Mouse (Mus musculus) liver, embryonic 12.5 days (tissue): ENCODE results near the gene Kmt2b. TPM values are rescaled to one million over a fixed set of nuclear protein-coding genes. Genes with fewer than 3 reads are reported as not detected.
A peak's percentile ranks its signal among the peaks of the same experiment; 100 is the strongest.

Source experiments
- ATAC-seq: fragments of 200-750 bp; cut with Nextera tagmentation; 2 replicates; pipeline ENCODE4 v1.8.0; 2017; ENCODE audit warnings: moderate number of reproducible peaks, mild to moderate bottlenecking, moderate library complexity
- H3K27ac ChIP-seq: fragments of 300-500 bp; sonication (generic); 2 replicates; pipeline ENCODE4 v1.5.1; 2016; ENCODE audit warnings: mild to moderate bottlenecking
- H3K27me3 ChIP-seq: fragments of 300-500 bp; sonication (generic); replicated peaks from 2 replicates; pipeline ENCODE4 v1.6.1; 2016; ENCODE audit warnings: mild to moderate bottlenecking, moderate library complexity
- H3K36me3 ChIP-seq: fragments of 300-500 bp; sonication (generic); 2 replicates; pipeline ENCODE4 v1.6.1; 2016; ENCODE audit warnings: mild to moderate bottlenecking, moderate library complexity
- H3K4me1 ChIP-seq: fragments of 300-500 bp; sonication (generic); 2 replicates; pipeline ENCODE4 v1.6.1; 2016
- H3K4me2 ChIP-seq: fragments of 300-500 bp; sonication (generic); 2 replicates; pipeline ENCODE4 v1.6.1; 2016; ENCODE audit warnings: mild to moderate bottlenecking, moderate library complexity
- H3K4me3 ChIP-seq: fragments of 300-500 bp; sonication (generic); 2 replicates; pipeline ENCODE4 v1.5.1; 2016; ENCODE audit warnings: mild to moderate bottlenecking, moderate library complexity
- H3K9ac ChIP-seq: fragments of 300-500 bp; sonication (generic); 2 replicates; pipeline ENCODE4 v1.6.1; 2016; ENCODE audit warnings: mild to moderate bottlenecking, moderate library complexity
- H3K9me3 ChIP-seq: fragments of 300-500 bp; sonication (generic); replicated peaks from 2 replicates; pipeline ENCODE4 v1.6.1; 2016; ENCODE audit warnings: mild to moderate bottlenecking, moderate library complexity
- WGBS: fragments of 180-500 bp; shearing (Covaris S2); methylation state at CpG from one replicate; pipeline ENCODE4 v1.1.7; 2016; ENCODE audit not compliant: insufficient replicate concordance; 5-methylcytosine and 5-hydroxymethylcytosine counted together
- polyA plus RNA-seq: library from polyadenylated mRNA; unstranded; fragments of >200 nt; fragmentation: Nextera tagmentation; extraction: Ambion mirVana; gene quantifications from 2 replicates; pipeline ENCODE4 v1.2.1, GENCODE M21; 2016

The Kmt2b gene
- polyA plus RNA-seq, 1 experiment from 2014 or later = 4.9 TPM

DNA sequence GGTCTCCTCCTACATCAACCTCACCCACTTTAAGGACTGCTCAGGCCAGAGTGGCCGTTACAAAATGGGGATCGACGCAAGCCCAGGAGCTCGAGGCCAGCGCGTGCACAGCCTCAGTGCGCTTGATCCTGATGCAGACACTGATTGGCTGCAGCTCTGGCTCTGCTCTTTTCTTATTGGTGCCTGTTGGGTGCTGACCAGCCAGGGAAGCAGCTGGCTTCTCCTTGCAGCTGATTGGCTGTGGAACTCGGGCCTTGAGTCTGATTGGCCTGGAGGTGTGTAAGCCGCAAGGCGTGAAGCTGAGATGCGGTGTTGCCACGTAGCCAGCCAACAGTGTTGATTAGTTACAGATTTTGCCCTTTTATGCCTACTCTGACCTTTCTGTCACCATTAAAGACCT lies 10.3 kb upstream of the Kmt2b start, which contains the start of gene Zbtb32:
TSS of gene Zbtb32 (minus strand) at position 124 of the 400 bp plus-strand sequence.
- H3K9ac ChIP-seq = peak within 1 kb of the TSS; percentile 40; the same call in 1 of the 2 replicates

DNA sequence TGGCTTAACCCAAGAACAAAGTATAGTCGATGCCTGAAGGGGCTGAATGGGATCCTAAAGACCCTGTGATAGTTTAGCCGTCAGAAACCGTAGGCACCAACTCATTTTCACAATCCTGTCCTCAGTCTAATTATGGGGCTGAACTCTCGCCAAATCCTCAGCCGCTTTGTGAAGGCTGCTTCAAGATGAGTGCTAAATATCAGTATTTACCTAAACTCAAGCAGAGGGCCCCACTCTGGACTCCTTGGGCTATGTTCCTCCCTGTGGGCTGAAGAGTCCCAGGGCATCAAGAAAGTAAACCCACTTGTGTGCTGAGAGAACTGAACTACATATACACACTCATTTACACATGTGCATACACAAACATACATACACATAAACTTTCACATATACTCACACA lies 8.3 kb upstream of the Kmt2b start:
- no peak overlapping the region for H3K27ac ChIP-seq
- H3K36me3 ChIP-seq = no peaks in the 10 kb centered on the region
- WGBS = 68% methylated on average over 5 of the region's 5 CpGs
- H3K9me3 ChIP-seq = no peaks in the 10 kb centered on the region
- H3K27me3 ChIP-seq = 0 out of 2 replicates have a peak, but pooled peaks cover 13% of the 10 kb centered on the region
- no peak overlapping the region for H3K4me2 ChIP-seq
- H3K9ac ChIP-seq = no peak overlapping the region
- H3K4me1 ChIP-seq = peaks cover 34% of the 10 kb centered on the region
- H3K4me3 ChIP-seq = no peak overlapping the region
- ATAC-seq = no peak

More for the DNA sequence above, 10.3 kb upstream of the Kmt2b start, which contains the start of gene Zbtb32:
- no peak for ATAC-seq
- Histone ChIP-seq H3K36me3 (no peaks in the 10 kb centered on the region), H3K27ac (no peak within 1 kb of the TSS), H3K4me3 (no peak within 1 kb of the TSS), H3K27me3 (0 out of 2 replicates have a peak, but pooled peaks cover 13% of the 10 kb centered on the region), H3K4me1 (peaks cover 32% of the 10 kb centered on the region), H3K4me2 (peak within 1 kb of the TSS; percentile 55), H3K9me3 (no peaks in the 10 kb centered on the region)
- 88% methylated on average over 12 of the region's 12 CpGs for WGBS

DNA sequence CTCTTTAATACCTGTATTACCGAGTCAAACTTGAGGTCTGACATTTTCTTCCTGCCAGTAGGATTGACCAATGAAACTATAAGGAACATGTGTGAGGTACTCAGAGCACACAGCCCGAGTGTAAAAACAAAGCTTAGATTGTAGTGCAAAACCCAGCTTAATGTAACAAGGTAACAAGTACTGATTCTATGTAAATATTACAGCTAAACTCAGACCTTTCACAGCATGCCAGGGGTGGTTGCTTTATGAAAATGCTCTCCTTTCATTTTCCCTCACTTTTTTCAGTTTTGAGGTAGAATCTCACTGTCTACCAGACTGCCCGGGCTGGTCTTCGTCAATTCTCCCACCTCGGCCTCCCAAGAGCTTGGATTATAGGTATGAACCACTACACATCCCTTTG lies 7.6 kb upstream of the Kmt2b start:
- WGBS = 63% methylated on average over 5 of the region's 5 CpGs
- no peaks in the 10 kb centered on the region for H3K9me3 ChIP-seq
- H3K4me3 ChIP-seq = no peak overlapping the region
- 0 out of 2 replicates have a peak, but pooled peaks cover 13% of the 10 kb centered on the region for H3K27me3 ChIP-seq
- ATAC-seq = no peak
- H3K9ac ChIP-seq = no peak overlapping the region
- H3K4me2 ChIP-seq = no peak overlapping the region
- H3K36me3 ChIP-seq = no peaks in the 10 kb centered on the region
- H3K4me1 ChIP-seq = peaks cover 34% of the 10 kb centered on the region
- no peak overlapping the region for H3K27ac ChIP-seq

GRCm38 (mm10) chr7:30594510-30595024 lies 6.0 kb upstream of the Kmt2b start:
- H3K4me1 ChIP-seq = peaks cover 30% of the 10 kb centered on the region
- WGBS = 43% methylated on average over 4 of the region's 4 CpGs
- no peak overlapping the region for H3K4me3 ChIP-seq
- H3K9ac ChIP-seq = no peak overlapping the region
- peak overlapping the region; percentile 27; the same call in 1 of the 2 replicates for H3K4me2 ChIP-seq
- H3K27ac ChIP-seq = no peak overlapping the region
- ATAC-seq = no peak
- H3K36me3 ChIP-seq = no peaks in the 10 kb centered on the region
- no peaks in the 10 kb centered on the region for H3K9me3 ChIP-seq
- 0 out of 2 replicates have a peak, but pooled peaks cover 13% of the 10 kb centered on the region for H3K27me3 ChIP-seq

DNA sequence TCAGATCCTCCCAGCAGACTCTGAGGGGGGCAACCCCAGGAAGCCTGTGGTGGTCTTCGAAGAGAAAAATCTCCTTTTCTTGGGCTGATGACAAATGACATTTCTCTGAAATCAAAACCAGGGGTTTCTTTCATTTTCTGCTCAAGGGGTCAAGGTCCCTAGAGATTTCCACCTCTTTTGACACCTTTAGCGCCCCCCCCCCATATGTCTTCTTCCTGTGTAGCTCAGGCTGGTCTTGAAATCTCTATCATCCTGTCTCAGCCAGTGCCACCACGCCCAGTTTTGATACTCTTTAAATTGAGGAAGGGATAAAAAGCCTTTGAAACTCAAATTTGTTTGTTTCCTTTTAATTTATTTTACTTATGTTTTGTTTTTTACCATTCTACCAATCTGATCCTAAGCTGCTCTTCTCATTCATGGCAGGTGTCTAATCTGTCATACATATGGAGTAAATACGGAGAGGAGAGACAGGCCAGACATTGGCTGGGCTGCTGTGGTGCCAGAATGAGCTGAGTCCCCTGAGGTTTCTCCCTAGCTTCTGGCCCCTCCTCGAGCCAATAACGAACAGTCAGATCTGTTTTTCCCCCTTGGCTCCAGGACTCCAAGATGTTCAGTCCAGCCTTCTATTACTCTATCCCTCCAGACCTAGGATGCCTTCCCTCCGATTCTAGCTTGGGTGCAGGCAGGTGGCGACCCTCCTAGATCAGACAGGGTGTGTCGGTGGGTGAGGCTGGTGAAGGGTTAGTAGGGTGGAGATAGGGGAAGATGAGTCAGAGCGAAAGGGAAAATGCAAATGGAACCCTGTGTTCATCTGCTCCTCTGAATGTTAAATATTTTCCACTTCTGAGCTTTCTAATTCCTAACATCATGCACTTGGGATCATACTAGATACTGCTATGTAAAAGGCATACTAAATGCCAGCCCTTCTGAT lies 5.3 kb upstream of the Kmt2b start:
- WGBS = 58% methylated on average over 10 of the region's 10 CpGs
- peak overlapping the region; percentile 27; the same call in 1 of the 2 replicates for H3K4me2 ChIP-seq
- peaks cover 29% of the 10 kb centered on the region for H3K4me1 ChIP-seq

GRCm38 (mm10) chr7:30592772-30593423 lies 4.4 kb upstream of the Kmt2b start:
- Histone ChIP-seq H3K4me3 (no peak overlapping the region), H3K4me1 (peaks cover 29% of the 10 kb centered on the region), H3K9me3 (no peaks in the 10 kb centered on the region), H3K27ac (no peak overlapping the region), H3K27me3 (0 out of 2 replicates have a peak, but pooled peaks cover 13% of the 10 kb centered on the region), H3K36me3 (no peaks in the 10 kb centered on the region), H3K9ac (no peak overlapping the region), H3K4me2 (no peak overlapping the region)
- WGBS = 45% methylated on average over 5 of the region's 5 CpGs
- no peak for ATAC-seq

More for the DNA sequence above, 5.3 kb upstream of the Kmt2b start:
- Histone ChIP-seq H3K27ac (no peak overlapping the region), H3K36me3 (no peaks in the 10 kb centered on the region), H3K9ac (no peak overlapping the region; the same call in 1 of the 2 replicates), H3K27me3 (0 out of 2 replicates have a peak, but pooled peaks cover 13% of the 10 kb centered on the region), H3K9me3 (no peaks in the 10 kb centered on the region), H3K4me3 (no peak overlapping the region)
- no peak for ATAC-seq

DNA sequence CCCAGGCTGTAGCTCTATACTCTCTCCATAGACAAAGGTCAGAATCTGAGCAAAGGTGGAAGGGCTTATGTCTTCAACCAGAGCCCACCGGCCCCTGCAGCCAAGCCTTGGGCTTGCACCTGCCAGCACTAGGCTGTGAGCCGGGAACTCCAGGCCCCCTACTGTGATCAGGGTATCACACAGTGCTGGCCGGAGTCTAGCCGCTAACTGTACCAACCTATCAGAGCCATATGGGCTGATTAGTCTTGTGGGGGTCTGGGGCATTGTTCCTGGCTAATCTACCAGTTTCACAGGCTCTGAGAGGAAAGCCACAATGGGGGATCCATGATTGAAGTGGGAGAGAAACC lies 3.1 kb upstream of the Kmt2b start:
- ATAC-seq = no peak
- no peaks in the 10 kb centered on the region for H3K9me3 ChIP-seq
- H3K4me3 ChIP-seq = no peak overlapping the region
- no peak overlapping the region for H3K27ac ChIP-seq
- 0 out of 2 replicates have a peak, but pooled peaks cover 5% of the 10 kb centered on the region for H3K27me3 ChIP-seq
- no peak overlapping the region for H3K4me2 ChIP-seq
- WGBS = 69% methylated on average over 4 of the region's 4 CpGs
- peaks cover 40% of the 10 kb centered on the region for H3K4me1 ChIP-seq
- no peak overlapping the region for H3K9ac ChIP-seq
- peaks cover 4% of the 10 kb centered on the region for H3K36me3 ChIP-seq

DNA sequence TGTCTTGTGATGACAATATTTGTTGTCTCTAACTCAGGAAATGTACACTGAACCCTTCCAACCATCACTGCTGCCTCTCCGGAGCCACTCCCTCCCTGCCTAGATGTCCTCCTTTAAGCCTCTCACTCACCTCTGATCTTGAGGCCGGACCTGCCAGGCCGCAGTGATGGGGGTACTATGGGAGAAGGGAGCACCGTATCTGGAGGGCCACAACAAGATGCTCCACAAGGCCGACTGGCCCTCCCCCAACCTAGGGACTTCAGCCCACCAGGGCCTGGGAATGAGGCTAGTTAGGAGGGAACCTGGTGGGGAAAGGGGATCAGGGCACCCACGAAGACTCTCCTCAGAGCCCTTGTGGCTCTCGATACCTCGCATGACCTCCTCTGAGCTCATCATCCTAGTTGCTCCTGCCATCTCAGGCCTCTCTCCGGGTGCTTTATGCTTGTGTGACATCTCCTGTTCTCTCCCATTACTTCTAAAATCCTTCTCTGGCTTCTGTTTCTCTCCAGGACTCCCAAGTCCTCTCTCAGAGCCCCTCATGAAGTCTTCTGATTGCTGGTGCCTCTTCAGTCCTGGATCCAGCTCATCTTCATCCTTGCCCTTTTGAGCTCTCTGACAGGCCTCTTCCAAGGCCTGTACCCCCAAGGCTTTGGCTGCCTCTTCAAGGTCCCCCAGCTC lies 2.5 kb upstream of the Kmt2b start:
- Histone ChIP-seq H3K9me3 (no peaks in the 10 kb centered on the region), H3K27me3 (0 out of 2 replicates have a peak, but pooled peaks cover 5% of the 10 kb centered on the region), H3K4me2 (no peak overlapping the region), H3K36me3 (peaks cover 9% of the 10 kb centered on the region), H3K9ac (0 out of 2 replicates have a peak overlapping the region, but pooled peaks have one; percentile 14), H3K27ac (no peak overlapping the region), H3K4me1 (peaks cover 45% of the 10 kb centered on the region), H3K4me3 (no peak overlapping the region)
- 78% methylated on average over 9 of the region's 9 CpGs for WGBS
- no peak for ATAC-seq

GRCm38 (mm10) chr7:30589435-30590301 lies 1.1 kb upstream of the Kmt2b start:
- Histone ChIP-seq H3K4me3 (peak overlapping the region; percentile 100), H3K4me1 (peaks cover 40% of the 10 kb centered on the region), H3K36me3 (peaks cover 23% of the 10 kb centered on the region), H3K27ac (peak overlapping the region; percentile 92), H3K27me3 (0 out of 2 replicates have a peak, but pooled peaks cover 3% of the 10 kb centered on the region), H3K9me3 (no peaks in the 10 kb centered on the region), H3K4me2 (peak overlapping the region; percentile 94), H3K9ac (peak overlapping the region; percentile 100)
- WGBS = 31% methylated on average over 40 of the region's 40 CpGs
- peak; percentile 38 for ATAC-seq

GRCm38 (mm10) chr7:30587842-30588667 lies 471 bp downstream of the Kmt2b start:
- ATAC-seq = peak; percentile 27
- peaks cover 39% of the 10 kb centered on the region for H3K36me3 ChIP-seq
- no peaks in the 10 kb centered on the region for H3K9me3 ChIP-seq
- H3K4me3 ChIP-seq = peak overlapping the region; percentile 100
- H3K27me3 ChIP-seq = no peaks in the 10 kb centered on the region
- peak overlapping the region; percentile 94 for H3K4me2 ChIP-seq
- H3K4me1 ChIP-seq = peaks cover 23% of the 10 kb centered on the region
- under 1% methylated on average over 67 of the region's 67 CpGs for WGBS
- H3K9ac ChIP-seq = peak overlapping the region; percentile 100
- peak overlapping the region; percentile 92 for H3K27ac ChIP-seq
